8 mouse cellular contexts compared by ENCODE assay signal in the genomic region with DNA sequence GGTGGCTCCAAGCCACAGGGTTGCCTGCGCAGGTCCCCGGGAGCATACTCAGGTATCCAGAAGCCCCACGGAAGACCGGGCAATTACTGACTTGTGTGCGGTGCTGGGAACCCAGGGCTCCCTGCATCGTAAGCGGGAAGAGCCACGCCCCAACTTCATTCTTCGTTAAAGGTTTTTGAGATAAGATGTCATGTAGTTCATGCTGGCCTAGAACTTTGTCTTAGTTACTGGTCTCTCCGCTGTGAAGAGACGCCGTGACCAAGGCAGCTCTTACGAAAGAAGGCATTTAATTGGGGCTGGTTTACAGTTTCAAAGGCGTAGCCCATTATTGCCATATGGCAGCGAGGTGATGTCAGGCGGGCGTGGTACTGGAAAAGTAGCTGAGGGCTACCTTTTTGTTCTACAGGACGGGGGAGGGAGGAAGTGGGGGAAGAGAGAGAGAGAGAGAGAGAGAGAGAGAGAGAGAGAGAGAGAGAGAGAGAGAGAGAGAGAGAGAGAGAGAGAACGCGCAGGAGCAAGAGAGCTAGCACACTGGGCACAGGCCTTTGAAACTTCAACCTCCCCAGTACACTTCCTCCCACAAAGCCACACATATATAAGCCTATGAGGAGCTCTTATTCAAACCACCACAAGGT. TPM values are rescaled to one million over a fixed set of nuclear protein-coding genes. Genes with fewer than 3 reads are reported as not detected.
DNase-seq lines count a peak whose midpoint lies in the region; ATAC-seq and TF ChIP-seq lines count a peak whose summit lies in the region.
"Had no signal": no experiment of that assay in that cellular context is flagged by ENCODE, and none has a peak within 500 bp of the region (broad histone marks: within the 10 kb centered on the region; RNA-seq: fewer than 3 reads in every experiment).

No protein-coding gene starts in this region.

- no peak for TF ChIP-seq CTCF in testis, adult 2 months (IDR thresholded peaks at IDR 0.05; ENCODE audit: control insufficient read depth, insufficient read depth, insufficient replicate concordance, low read depth, low read length)

- H3K4me2 ChIP-seq in embryonic facial prominence, embryonic 11.5 days (ENCODE audit: low read depth, low read length): no peak overlapping the region; the same call in 1 of the 2 replicates
- peak overlapping the region; percentile 41 for H3K4me2 ChIP-seq in limb, embryonic 15.5 days

- H3K4me1 ChIP-seq in testis, adult 2 months (ENCODE audit: control insufficient read depth, insufficient read depth, low read length): no peaks in the 10 kb centered on the region
- no peaks in the 10 kb centered on the region for H3K4me1 ChIP-seq in embryonic facial prominence, embryonic 11.5 days (ENCODE audit: control insufficient read depth, insufficient read depth, low read length)
- H3K4me1 ChIP-seq in limb, embryonic 15.5 days: peaks cover 31% of the 10 kb centered on the region

- H3K36me3 ChIP-seq in testis, adult 2 months (ENCODE audit: control insufficient read depth, insufficient read depth, low read length): no peaks in the 10 kb centered on the region
- H3K36me3 ChIP-seq in embryonic facial prominence, embryonic 11.5 days (replicated peaks; ENCODE audit: control insufficient read depth, insufficient read depth, low read depth, low read length): peaks cover 4% of the 10 kb centered on the region
- H3K36me3 ChIP-seq in limb, embryonic 15.5 days: peaks cover 29% of the 10 kb centered on the region

- no peaks in the 10 kb centered on the region for H3K9me3 ChIP-seq in embryonic facial prominence, embryonic 11.5 days (replicated peaks; ENCODE audit: control insufficient read depth, low read length)
- no peaks in the 10 kb centered on the region for H3K9me3 ChIP-seq in limb, embryonic 15.5 days

- H3K4me3 ChIP-seq in testis, adult 2 months (ENCODE audit: control insufficient read depth, low read depth, low read length): peak overlapping the region; percentile 62
- H3K4me3 ChIP-seq in embryonic facial prominence, embryonic 11.5 days (ENCODE audit: low read depth, low read length): no peak overlapping the region
- H3K4me3 ChIP-seq in limb, embryonic 15.5 days: 0 out of 2 replicates have a peak overlapping the region, but pooled peaks have one; percentile 11
- H3K4me3 ChIP-seq: megakaryocyte, embryonic 14.5 days had no signal

- WGBS in embryonic facial prominence, embryonic 11.5 days: 48% methylated on average over 20 of the region's 20 CpGs
- WGBS in limb, embryonic 15.5 days: 30% methylated on average over 20 of the region's 20 CpGs

- H3K27ac ChIP-seq in testis, adult 2 months (ENCODE audit: control insufficient read depth, insufficient read depth, low read depth, low read length): no peak overlapping the region
- no peak overlapping the region for H3K27ac ChIP-seq in embryonic facial prominence, embryonic 11.5 days (replicated peaks; ENCODE audit: low read depth, low read length)
- peak overlapping the region; percentile 77 for H3K27ac ChIP-seq in limb, embryonic 15.5 days

- TF ChIP-seq POLR2A in testis, adult 2 months (IDR thresholded peaks at IDR 0.05; ENCODE audit: control insufficient read depth, low read depth, low read length): no peak

- no peak overlapping the region for H3K9ac ChIP-seq in embryonic facial prominence, embryonic 11.5 days (replicated peaks; ENCODE audit: low read length)
- H3K9ac ChIP-seq in limb, embryonic 15.5 days: no peak overlapping the region

- no peak for DNase-seq in testis, postnatal 10 days (ENCODE audit: low spot score)
- peak; percentile 62 for DNase-seq in embryonic facial prominence, embryonic 11.5 days (ENCODE audit: low spot score)
- peak; percentile 39 to 55 for DNase-seq in thymus, postnatal 36 days
- DNase-seq in gastrocnemius, adult 18-20 months (ENCODE audit: low spot score): no peak
- no peak for DNase-seq in ovary, adult 18-20 months (ENCODE audit: low spot score)

- no peak for ATAC-seq in embryonic facial prominence, embryonic 11.5 days (replicated peaks; ENCODE audit: insufficient number of reproducible peaks, low FRiP score, low TSS enrichment, low read depth)
- no peak for ATAC-seq in limb, embryonic 15.5 days (ENCODE audit: insufficient number of reproducible peaks, low FRiP score, low TSS enrichment, low read depth)

- no peaks in the 10 kb centered on the region for H3K27me3 ChIP-seq in testis, adult 2 months (ENCODE audit: control insufficient read depth, insufficient read depth, low read length)
- H3K27me3 ChIP-seq in embryonic facial prominence, embryonic 11.5 days (ENCODE audit: control insufficient read depth, insufficient read depth, low read length): no peaks in the 10 kb centered on the region
- no peaks in the 10 kb centered on the region for H3K27me3 ChIP-seq in limb, embryonic 15.5 days

RNA-seq across cellular contexts. Expression of a gene that starts 7.7 kb away (rescaled TPM):
- 8.6 and 9.7 TPM in 2 replicates for polyA plus RNA-seq in testis, adult 2 months (2012; rRNA removed)
- polyA plus RNA-seq in embryonic facial prominence, embryonic 11.5 days (2014; fragmentation: Nextera tagmentation; extraction: Ambion mirVana): 92.7 and 106 TPM in 2 replicates
- 93.9 and 102 TPM in 2 replicates for polyA plus RNA-seq in limb, embryonic 15.5 days (2015; fragmentation: Nextera tagmentation; extraction: Ambion mirVana)
- 10 to 100 TPM in 1 of 2 experiments, 1 to 10 TPM in 1; 9.9 to 10.9 TPM for total RNA-seq in gastrocnemius, adult 18-20 months (2021)

RNA-seq across cellular contexts. Expression of a gene that starts 18.9 kb away (rescaled TPM):
- polyA plus RNA-seq in testis, adult 2 months (2012; rRNA removed): 0.17 and 0.18 TPM in 2 replicates
- 0.08 TPM in 1 of 2 replicates, not detected in the other for polyA plus RNA-seq in embryonic facial prominence, embryonic 11.5 days (2014; fragmentation: Nextera tagmentation; extraction: Ambion mirVana)
- polyA plus RNA-seq in limb, embryonic 15.5 days (2015; fragmentation: Nextera tagmentation; extraction: Ambion mirVana): 0.28 TPM in 1 of 2 replicates, not detected in the other
- total RNA-seq in gastrocnemius, adult 18-20 months (2021): not detected

RNA-seq across cellular contexts. Expression of a gene that starts 23.1 kb away (rescaled TPM):
- polyA plus RNA-seq in testis, adult 2 months (2012; rRNA removed): 1.5 and 2.0 TPM in 2 replicates
- polyA plus RNA-seq in embryonic facial prominence, embryonic 11.5 days (2014; fragmentation: Nextera tagmentation; extraction: Ambion mirVana): 0.33 and 0.38 TPM in 2 replicates
- 3.8 and 4.0 TPM in 2 replicates for polyA plus RNA-seq in limb, embryonic 15.5 days (2015; fragmentation: Nextera tagmentation; extraction: Ambion mirVana)
- total RNA-seq in gastrocnemius, adult 18-20 months (2021): under 1 TPM; 0.23 to 0.26 TPM

RNA-seq across cellular contexts. Expression of a gene that starts 30.4 kb away (rescaled TPM):
- polyA plus RNA-seq in testis, adult 2 months (2012; rRNA removed): 3.6 and 3.7 TPM in 2 replicates
- polyA plus RNA-seq in embryonic facial prominence, embryonic 11.5 days (2014; fragmentation: Nextera tagmentation; extraction: Ambion mirVana): 3.1 TPM in 2 replicates
- polyA plus RNA-seq in limb, embryonic 15.5 days (2015; fragmentation: Nextera tagmentation; extraction: Ambion mirVana): 26.9 and 28.2 TPM in 2 replicates
- 10 to 100 TPM; 14.5 to 15.6 TPM for total RNA-seq in gastrocnemius, adult 18-20 months (2021)

Comparison
In these comparisons a context has a peak if more than half of its experiments do, and no peak if none do; other contexts are left out.
1. DNase-seq: peak in embryonic facial prominence, embryonic 11.5 days (single experiment) and thymus, postnatal 36 days (2 of 2); none in testis, postnatal 10 days (single experiment), gastrocnemius, adult 18-20 months (single experiment) and ovary, adult 18-20 months (single experiment).